Mouse (Mus musculus) heart, embryonic 11.5 days (tissue): Measurements from ENCODE around the gene Erc2. TPM values are rescaled to one million over a fixed set of nuclear protein-coding genes. Genes with fewer than 3 reads are reported as not detected.

Source experiments
- ATAC-seq: fragments of 200-750 bp; cut with Nextera tagmentation; replicated peaks from 2 replicates; pipeline ENCODE4 v1.8.0; 2017; ENCODE audit warnings: moderate library complexity; ENCODE audit not compliant: insufficient number of reproducible peaks, low FRiP score, low TSS enrichment
- H3K27ac ChIP-seq: fragments of 300-500 bp; sonication (generic); 2 replicates; pipeline ENCODE4 v1.5.1; 2014; ENCODE audit warnings: mild to moderate bottlenecking, low read depth, low read length
- H3K27me3 ChIP-seq: fragments of 300-500 bp; sonication (generic); 2 replicates; pipeline ENCODE4 v1.6.1; 2014; ENCODE audit warnings: mild to moderate bottlenecking, low read length, mixed read lengths; ENCODE audit not compliant: control insufficient read depth, insufficient read depth
- H3K36me3 ChIP-seq: fragments of 300-500 bp; sonication (generic); 2 replicates; pipeline ENCODE4 v1.6.1; 2014; ENCODE audit warnings: mild to moderate bottlenecking, low read length, moderate library complexity, mixed read lengths; ENCODE audit not compliant: control insufficient read depth, insufficient read depth
- H3K4me1 ChIP-seq: fragments of 300-500 bp; sonication (generic); 2 replicates; pipeline ENCODE4 v1.6.1; 2014; ENCODE audit warnings: low read length; ENCODE audit not compliant: control insufficient read depth, insufficient read depth
- H3K4me2 ChIP-seq: fragments of 300-500 bp; sonication (generic); 2 replicates; pipeline ENCODE4 v1.6.1; 2014; ENCODE audit warnings: mild to moderate bottlenecking, moderate library complexity
- H3K4me3 ChIP-seq: fragments of 300-500 bp; sonication (generic); 2 replicates; pipeline ENCODE4 v1.5.1; 2014; ENCODE audit warnings: low read depth, low read length
- H3K9ac ChIP-seq: fragments of 300-500 bp; sonication (generic); 2 replicates; pipeline ENCODE4 v1.6.1; 2014; ENCODE audit warnings: mild to moderate bottlenecking, low read depth, low read length, moderate library complexity
- H3K9me3 ChIP-seq: fragments of 300-500 bp; sonication (generic); replicated peaks from 2 replicates; pipeline ENCODE4 v1.6.1; 2016; ENCODE audit warnings: low read length; ENCODE audit not compliant: control insufficient read depth
- WGBS: fragments of 180-500 bp; shearing (Covaris S2); extraction: QIAGEN DNeasy Blood & Tissue Kit; methylation state at CpG from one replicate; pipeline ENCODE4 v1.1.7; 2014; ENCODE audit not compliant: insufficient replicate concordance; 5-methylcytosine and 5-hydroxymethylcytosine counted together
- polyA plus RNA-seq: library from polyadenylated mRNA; unstranded; fragments of >200 nt; fragmentation: Nextera tagmentation; extraction: Ambion mirVana; gene quantifications from 2 replicates; pipeline ENCODE4 v1.2.1, GENCODE M21; 2014

Erc2 gene
- polyA plus RNA-seq, 1 experiment from 2014 or later = 6.2 TPM

DNA sequence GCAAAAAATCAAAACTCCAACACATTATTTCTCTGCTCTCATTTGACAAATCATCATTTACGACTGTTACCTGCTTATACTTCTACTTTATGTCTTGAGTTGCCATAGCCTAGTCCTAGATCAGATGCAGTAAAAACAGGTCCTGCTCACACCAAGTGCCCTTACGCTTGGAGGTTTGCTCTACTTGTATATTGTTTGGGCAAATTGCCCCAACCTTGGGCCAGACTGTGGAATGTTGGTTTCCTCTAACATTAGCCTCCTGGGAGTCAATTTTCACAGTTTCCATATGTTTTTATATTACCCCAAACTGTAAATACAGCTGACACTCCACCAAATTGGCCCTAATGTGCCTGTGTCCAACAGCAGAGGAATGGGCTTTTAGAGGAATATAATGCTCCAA, 447.6 kb downstream of the Erc2 start:
- H3K9me3 ChIP-seq = no peaks in the 10 kb centered on the region
- H3K4me3 ChIP-seq = no peak overlapping the region
- no peaks in the 10 kb centered on the region for H3K4me1 ChIP-seq
- no peak overlapping the region for H3K9ac ChIP-seq
- WGBS = 80% methylated on average over 2 of the region's 2 CpGs
- H3K27me3 ChIP-seq = no peaks in the 10 kb centered on the region
- no peaks in the 10 kb centered on the region for H3K36me3 ChIP-seq
- no peak for ATAC-seq
- no peak overlapping the region for H3K27ac ChIP-seq
- no peak overlapping the region for H3K4me2 ChIP-seq

DNA sequence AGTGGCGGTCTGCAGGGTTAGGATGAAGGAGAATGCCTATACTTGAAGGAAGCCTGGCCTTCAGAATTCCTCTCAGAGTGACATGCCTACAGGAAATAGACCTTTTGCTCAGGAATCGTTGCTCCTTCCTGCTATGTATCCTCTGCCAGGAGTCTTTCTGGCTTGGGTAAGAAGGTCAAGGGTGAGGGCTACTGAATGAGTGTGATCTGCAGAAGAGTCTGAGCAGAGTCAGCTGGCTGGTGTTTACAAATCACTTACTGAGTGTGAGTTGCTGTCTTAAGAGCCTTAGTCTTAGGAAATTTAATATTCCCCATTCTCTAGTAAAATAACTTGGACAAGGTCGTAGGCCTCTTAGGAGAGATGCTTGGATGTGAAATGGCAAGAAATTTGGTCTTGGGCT, 450.3 kb downstream of the Erc2 start:
- H3K27ac ChIP-seq = no peak overlapping the region
- no peak overlapping the region for H3K4me2 ChIP-seq
- 63% methylated on average over 3 of the region's 3 CpGs for WGBS
- no peaks in the 10 kb centered on the region for H3K36me3 ChIP-seq
- no peaks in the 10 kb centered on the region for H3K27me3 ChIP-seq
- H3K4me1 ChIP-seq = no peaks in the 10 kb centered on the region
- H3K4me3 ChIP-seq = no peak overlapping the region
- ATAC-seq = no peak
- no peaks in the 10 kb centered on the region for H3K9me3 ChIP-seq
- H3K9ac ChIP-seq = no peak overlapping the region

DNA sequence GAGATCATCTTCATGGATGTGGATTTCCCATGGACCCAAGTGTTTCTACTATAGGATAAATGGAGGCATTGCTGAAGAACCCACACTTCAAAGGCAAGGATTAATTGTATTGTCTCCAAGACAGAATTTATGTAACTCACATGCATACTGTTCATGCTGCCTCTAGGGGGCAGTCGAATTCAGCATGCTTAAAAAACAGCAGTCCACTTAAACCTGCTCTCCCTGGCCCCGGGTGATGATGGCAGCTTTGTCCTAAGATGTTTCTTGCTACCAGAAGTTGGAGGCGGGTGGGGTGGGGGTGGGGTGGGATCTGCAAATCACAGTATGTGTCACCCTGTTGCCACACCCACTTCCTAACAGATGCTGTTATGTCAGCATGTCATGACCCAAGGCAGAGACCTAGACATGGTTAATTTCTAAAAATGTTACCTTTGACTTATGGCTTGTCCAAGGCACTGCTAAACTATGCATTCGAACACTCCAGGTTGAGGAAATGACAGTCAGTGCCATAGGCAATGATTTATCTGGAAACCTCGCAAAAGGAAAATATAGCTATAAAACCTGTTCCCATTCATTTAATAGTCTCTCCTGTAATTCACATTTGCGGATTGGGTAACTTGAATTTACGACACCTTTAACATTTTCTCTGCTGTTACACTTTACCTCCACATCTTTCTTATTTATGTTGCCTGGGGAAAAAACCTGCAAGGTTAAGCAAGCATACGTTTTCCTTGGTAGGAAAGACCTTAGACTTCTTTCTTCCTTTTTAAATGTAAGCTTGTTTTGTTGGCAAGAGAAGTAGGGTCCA, 467.6 kb downstream of the Erc2 start:
- 64% methylated on average over 8 of the region's 8 CpGs for WGBS
- no peaks in the 10 kb centered on the region for H3K36me3 ChIP-seq
- H3K9me3 ChIP-seq = no peaks in the 10 kb centered on the region
- no peaks in the 10 kb centered on the region for H3K27me3 ChIP-seq
- H3K9ac ChIP-seq = no peak overlapping the region
- H3K27ac ChIP-seq = no peak overlapping the region
- no peaks in the 10 kb centered on the region for H3K4me1 ChIP-seq
- no peak overlapping the region for H3K4me3 ChIP-seq
- H3K4me2 ChIP-seq = no peak overlapping the region
- no peak for ATAC-seq

DNA sequence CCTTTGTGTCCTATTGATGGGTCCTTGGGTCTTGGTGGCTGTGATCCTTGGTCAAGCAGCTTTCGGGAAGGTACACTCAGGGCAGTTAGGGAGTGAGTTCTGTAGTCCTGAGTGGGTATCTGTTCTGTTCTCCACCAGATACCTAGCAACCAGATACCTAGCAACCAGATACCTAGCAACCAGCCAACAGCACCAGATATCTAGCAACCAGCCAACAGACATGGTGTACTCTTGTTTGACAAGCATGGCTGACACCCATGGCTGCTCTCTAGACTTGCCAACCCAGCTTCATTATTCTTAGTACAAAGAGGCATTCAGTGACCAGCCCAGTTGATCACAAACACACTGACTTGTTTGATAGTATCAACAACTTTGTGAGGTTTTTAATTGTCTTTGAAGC, 469.1 kb downstream of the Erc2 start:
- Histone ChIP-seq H3K27me3 (no peaks in the 10 kb centered on the region), H3K4me1 (no peaks in the 10 kb centered on the region), H3K9ac (no peak overlapping the region), H3K4me3 (no peak overlapping the region), H3K9me3 (no peaks in the 10 kb centered on the region), H3K36me3 (no peaks in the 10 kb centered on the region), H3K27ac (no peak overlapping the region), H3K4me2 (no peak overlapping the region)
- no peak for ATAC-seq
- 84% methylated on average over 1 of the region's 1 CpGs for WGBS

DNA sequence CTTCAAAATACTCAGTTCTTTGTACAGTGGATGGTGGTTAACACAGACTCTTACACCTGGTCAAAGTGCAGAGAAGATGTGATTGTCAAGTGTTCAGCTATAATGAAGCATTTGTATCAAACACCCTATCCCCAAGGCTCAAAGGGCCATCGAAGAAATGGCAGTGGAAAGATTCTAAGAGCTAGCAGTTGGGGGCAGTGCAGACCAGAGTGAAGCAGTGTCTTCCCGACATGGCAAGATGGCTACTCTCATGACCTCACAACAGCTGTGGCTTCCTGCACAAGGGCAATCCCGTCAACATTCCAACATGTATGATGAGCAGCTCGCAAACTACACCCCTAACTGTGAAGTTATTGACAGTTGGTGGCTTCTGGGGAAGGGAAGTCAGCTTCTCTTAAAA, 471.0 kb downstream of the Erc2 start:
- WGBS = 65% methylated on average over 4 of the region's 4 CpGs
- H3K36me3 ChIP-seq = no peaks in the 10 kb centered on the region
- H3K27me3 ChIP-seq = no peaks in the 10 kb centered on the region
- H3K9ac ChIP-seq = no peak overlapping the region
- no peak overlapping the region for H3K4me2 ChIP-seq
- no peaks in the 10 kb centered on the region for H3K4me1 ChIP-seq
- no peak overlapping the region for H3K27ac ChIP-seq
- no peak for ATAC-seq
- H3K4me3 ChIP-seq = no peak overlapping the region
- no peaks in the 10 kb centered on the region for H3K9me3 ChIP-seq

DNA sequence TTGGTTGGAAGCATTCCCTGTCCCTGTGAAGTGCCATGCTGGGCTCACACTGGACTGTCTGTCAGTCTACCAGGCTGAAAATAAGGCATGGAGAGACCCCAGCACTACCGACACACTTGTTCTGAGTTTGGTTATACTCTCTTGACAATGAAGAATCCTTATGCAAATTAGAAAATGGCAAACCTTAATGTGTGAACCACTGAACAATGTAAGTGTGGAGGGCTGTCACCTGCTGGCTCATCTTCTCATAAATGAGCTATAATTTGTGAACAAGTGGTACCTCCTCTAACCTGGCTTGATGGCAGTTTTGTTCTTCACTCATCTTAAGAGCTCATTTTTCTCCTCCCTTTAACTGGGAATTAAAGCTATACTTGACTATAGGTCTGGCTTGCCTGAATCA, 471.7 kb downstream of the Erc2 start:
- no peak for ATAC-seq
- 91% methylated on average over 1 of the region's 1 CpGs for WGBS
- Histone ChIP-seq H3K9me3 (no peaks in the 10 kb centered on the region), H3K4me2 (no peak overlapping the region), H3K27ac (no peak overlapping the region), H3K27me3 (no peaks in the 10 kb centered on the region), H3K4me3 (no peak overlapping the region), H3K36me3 (no peaks in the 10 kb centered on the region), H3K4me1 (no peaks in the 10 kb centered on the region), H3K9ac (no peak overlapping the region)

DNA sequence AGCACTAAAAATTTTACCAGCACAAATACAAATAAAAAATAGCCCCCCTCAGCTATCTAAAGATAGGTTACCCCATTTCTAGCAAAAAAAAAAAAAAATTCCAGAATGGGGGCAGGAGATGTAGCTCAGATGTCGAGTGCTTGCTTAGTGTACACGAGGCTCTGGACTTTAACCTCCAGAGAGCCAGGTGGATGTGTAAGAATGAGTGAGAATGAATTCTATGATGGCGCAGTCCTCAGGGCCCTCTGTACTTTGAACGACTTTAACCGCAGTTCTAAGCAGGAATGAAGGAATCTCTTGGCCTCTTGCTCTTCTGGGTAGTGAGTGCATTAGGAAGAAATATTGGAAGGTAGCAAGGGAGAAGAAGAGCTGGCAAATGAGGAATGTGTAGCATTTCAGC, 476.9 kb downstream of the Erc2 start:
- H3K9me3 ChIP-seq = no peaks in the 10 kb centered on the region
- no peak overlapping the region for H3K4me3 ChIP-seq
- H3K9ac ChIP-seq = no peak overlapping the region
- no peaks in the 10 kb centered on the region for H3K27me3 ChIP-seq
- H3K36me3 ChIP-seq = no peaks in the 10 kb centered on the region
- H3K4me1 ChIP-seq = no peaks in the 10 kb centered on the region
- no peak overlapping the region for H3K27ac ChIP-seq
- WGBS = 82% methylated on average over 5 of the region's 5 CpGs
- H3K4me2 ChIP-seq = no peak overlapping the region
- ATAC-seq = no peak

DNA sequence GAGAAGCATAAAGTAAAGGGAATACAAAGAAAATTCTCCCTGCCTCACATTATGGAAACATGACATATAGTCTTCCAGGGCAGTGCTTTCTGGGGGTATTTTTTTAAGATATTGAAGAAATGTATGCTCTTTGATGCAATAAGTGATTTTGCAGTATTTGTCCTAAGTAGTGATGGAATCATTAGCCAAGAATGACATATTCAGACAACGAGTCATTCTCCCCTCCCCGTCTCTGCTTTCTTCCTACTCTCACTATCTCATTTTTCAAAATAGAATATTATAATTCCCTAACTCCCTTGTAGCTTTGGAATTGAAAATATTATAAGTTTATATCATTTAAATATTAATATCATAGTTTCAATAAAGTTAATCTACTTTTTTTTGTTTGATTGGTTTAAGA, 490.9 kb downstream of the Erc2 start:
- no peak for ATAC-seq
- no peaks in the 10 kb centered on the region for H3K36me3 ChIP-seq
- H3K27me3 ChIP-seq = no peaks in the 10 kb centered on the region
- H3K4me1 ChIP-seq = no peaks in the 10 kb centered on the region
- no peaks in the 10 kb centered on the region for H3K9me3 ChIP-seq
- H3K27ac ChIP-seq = no peak overlapping the region
- H3K9ac ChIP-seq = no peak overlapping the region
- H3K4me3 ChIP-seq = no peak overlapping the region
- 66% methylated on average over 2 of the region's 2 CpGs for WGBS
- no peak overlapping the region for H3K4me2 ChIP-seq

DNA sequence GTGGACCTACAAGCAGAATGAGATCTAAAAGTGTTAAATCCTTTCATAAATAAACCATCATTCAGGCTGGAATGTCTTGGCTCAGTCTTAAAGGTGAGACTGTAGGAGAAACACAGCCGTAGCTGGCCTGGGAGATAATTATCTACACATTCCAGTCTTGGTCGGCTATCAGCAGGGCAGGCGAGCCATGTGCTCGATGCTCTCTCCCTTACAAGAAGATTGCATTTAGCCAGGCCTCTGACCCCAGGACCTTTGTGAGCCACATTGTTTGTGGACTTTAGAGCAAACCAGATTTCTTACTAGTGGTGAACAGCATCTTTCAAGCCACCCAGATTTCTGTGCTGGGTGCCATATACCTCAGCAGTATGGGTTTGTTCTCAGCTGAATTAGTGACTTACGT, 498.6 kb downstream of the Erc2 start:
- H3K9me3 ChIP-seq = no peaks in the 10 kb centered on the region
- no peaks in the 10 kb centered on the region for H3K27me3 ChIP-seq
- WGBS = 46% methylated on average over 5 of the region's 5 CpGs
- peaks cover 9% of the 10 kb centered on the region; the same call in 1 of the 2 replicates for H3K4me1 ChIP-seq
- H3K36me3 ChIP-seq = no peaks in the 10 kb centered on the region
- H3K4me3 ChIP-seq = no peak overlapping the region
- ATAC-seq = no peak
- H3K27ac ChIP-seq = no peak overlapping the region
- no peak overlapping the region for H3K9ac ChIP-seq
- no peak overlapping the region for H3K4me2 ChIP-seq
